In genomic region chr2:73472130-73472529, GRCm38 (mm10) we compare ENCODE assay signal across 14 mouse cellular contexts. TPM values are rescaled to one million over a fixed set of nuclear protein-coding genes. Genes with fewer than 3 reads are reported as not detected.
DNase-seq lines count a peak whose midpoint lies in the region; ATAC-seq and TF ChIP-seq lines count a peak whose summit lies in the region.
"Had no signal": no experiment of that assay in that cellular context is flagged by ENCODE, and none has a peak within 500 bp of the region (broad histone marks: within the 10 kb centered on the region; RNA-seq: fewer than 3 reads in every experiment).

No protein-coding gene starts in this region.

- DNase-seq in adrenal gland, postnatal 14 days, result peak; percentile 35
- no peak for DNase-seq in adrenal gland, adult 2 months
- peak; percentile 57 for DNase-seq in liver
- DNase-seq in liver, embryonic 11.5 days (ENCODE audit: low spot score), result no peak
- DNase-seq in B cell, adult 2 months, result peak; percentile 77 to 78
- no peak for DNase-seq in brain, embryonic 14.5 days (ENCODE audit: low read depth)
- DNase-seq in ovary, postnatal 10 days (ENCODE audit: low spot score), result no peak
- DNase-seq: cerebellum, adult 18-20 months had no signal

- no peak overlapping the region for H3K9ac ChIP-seq in liver, embryonic 11.5 days (ENCODE audit: low read depth, low read length)
- no peak overlapping the region for H3K9ac ChIP-seq in kidney, embryonic 14.5 days (ENCODE audit: low read depth, low read length)
- H3K9ac ChIP-seq: hindbrain, embryonic 13.5 days; limb, embryonic 13.5 days had no signal

- no peak for TF ChIP-seq POLR2A in brain, embryonic 14.5 days (IDR thresholded peaks at IDR 0.05; ENCODE audit: borderline replicate concordance, extremely low read depth, insufficient read depth, insufficient read length, poor library complexity, severe bottlenecking)

- peak; percentile 33; the same call in 1 of the 2 replicates for TF ChIP-seq CTCF in brain, embryonic 14.5 days (IDR thresholded peaks at IDR 0.05; ENCODE audit: borderline replicate concordance, extremely low read depth, insufficient read depth, insufficient read length)

- H3K9me3 ChIP-seq in liver, embryonic 11.5 days (ENCODE audit: control insufficient read depth, low read length), result no peaks in the 10 kb centered on the region
- H3K9me3 ChIP-seq in kidney, embryonic 14.5 days (ENCODE audit: control insufficient read depth, low read length), result no peaks in the 10 kb centered on the region
- H3K9me3 ChIP-seq: embryonic facial prominence, embryonic 10.5 days; hindbrain, embryonic 13.5 days; limb, embryonic 13.5 days; megakaryocyte, embryonic 14.5 days had no signal

- WGBS in liver, embryonic 11.5 days, result 87% methylated on average over 2 of the region's 2 CpGs
- WGBS in kidney, embryonic 14.5 days, result 91% methylated on average over 2 of the region's 2 CpGs

- peaks cover 28% of the 10 kb centered on the region for H3K4me1 ChIP-seq in liver, embryonic 11.5 days (replicated peaks; ENCODE audit: control insufficient read depth, insufficient read depth, low read length)
- no peaks in the 10 kb centered on the region for H3K4me1 ChIP-seq in kidney, embryonic 14.5 days (ENCODE audit: control insufficient read depth, insufficient read depth, low read length)
- H3K4me1 ChIP-seq: embryonic facial prominence, embryonic 10.5 days had no signal

- no peaks in the 10 kb centered on the region for H3K36me3 ChIP-seq in liver, embryonic 11.5 days (ENCODE audit: control insufficient read depth, insufficient read depth, low read length)
- no peaks in the 10 kb centered on the region for H3K36me3 ChIP-seq in kidney, embryonic 14.5 days (ENCODE audit: control insufficient read depth, insufficient read depth, low read length)
- H3K36me3 ChIP-seq: hindbrain, embryonic 13.5 days; limb, embryonic 13.5 days had no signal

- H3K4me2 ChIP-seq in liver, embryonic 11.5 days, result no peak overlapping the region
- H3K4me2 ChIP-seq in kidney, embryonic 14.5 days (replicated peaks; ENCODE audit: low read depth, low read length), result no peak overlapping the region
- H3K4me2 ChIP-seq: hindbrain, embryonic 13.5 days; limb, embryonic 13.5 days had no signal

- no peak overlapping the region for H3K27ac ChIP-seq in liver, embryonic 11.5 days (ENCODE audit: low read depth, low read length)
- no peak overlapping the region for H3K27ac ChIP-seq in kidney, embryonic 14.5 days (ENCODE audit: low read depth, low read length)
- H3K27ac ChIP-seq: embryonic facial prominence, embryonic 10.5 days; hindbrain, embryonic 13.5 days; limb, embryonic 13.5 days had no signal

- no peak for ATAC-seq in liver, embryonic 11.5 days (replicated peaks; ENCODE audit: low FRiP score)
- ATAC-seq in kidney, embryonic 14.5 days (ENCODE audit: low FRiP score, low TSS enrichment), result no peak
- ATAC-seq: forebrain, embryonic 14.5 days had no signal

- H3K4me3 ChIP-seq in liver, embryonic 11.5 days (ENCODE audit: low read depth, low read length), result no peak overlapping the region
- H3K4me3 ChIP-seq in kidney, embryonic 14.5 days (ENCODE audit: low read length), result no peak overlapping the region
- H3K4me3 ChIP-seq: embryonic facial prominence, embryonic 10.5 days; hindbrain, embryonic 13.5 days; limb, embryonic 13.5 days had no signal

- no peaks in the 10 kb centered on the region for H3K27me3 ChIP-seq in liver, embryonic 11.5 days (replicated peaks; ENCODE audit: control insufficient read depth, insufficient read depth, low read length)
- H3K27me3 ChIP-seq in kidney, embryonic 14.5 days (ENCODE audit: control insufficient read depth, insufficient read depth, low read length), result no peaks in the 10 kb centered on the region
- H3K27me3 ChIP-seq: hindbrain, embryonic 13.5 days; limb, embryonic 13.5 days; megakaryocyte, embryonic 14.5 days had no signal

RNA-seq across cellular contexts. Expression of gene Wipf1, which starts 57.4 kb away (rescaled TPM):
- total RNA-seq in adrenal gland, postnatal 14 days (2021), result 21.6 and 29.3 TPM in 2 replicates
- total RNA-seq in adrenal gland, adult 2 months (2021), result 10 to 100 TPM; 13.4 to 19.7 TPM
- 16.8 and 17.4 TPM in 2 replicates for polyA plus RNA-seq in adrenal gland, adult 2 months (2012; rRNA removed)
- 12.0 and 12.7 TPM in 2 replicates for polyA plus RNA-seq in liver, embryonic 11.5 days (2014; fragmentation: Nextera tagmentation; extraction: Ambion mirVana)
- polyA plus RNA-seq in brain, embryonic 14.5 days (2012; rRNA removed), result 2.8 and 3.8 TPM in 2 replicates
- polyA plus RNA-seq in kidney, embryonic 14.5 days (2014; fragmentation: Nextera tagmentation; extraction: Ambion mirVana), result 8.3 and 12.9 TPM in 2 replicates

Comparison
In these comparisons a context has a peak if more than half of its experiments do, and no peak if none do; other contexts are left out.
1. DNase-seq: peak in adrenal gland, postnatal 14 days (single experiment), liver (single experiment) and B cell, adult 2 months (2 of 2); none in adrenal gland, adult 2 months (single experiment), liver, embryonic 11.5 days (single experiment), brain, embryonic 14.5 days (single experiment) and ovary, postnatal 10 days (single experiment).